Mouse (Mus musculus) CH12.LX (cell line): Measurements from ENCODE around the gene Cnn2. TPM values are rescaled to one million over a fixed set of nuclear protein-coding genes. Genes with fewer than 3 reads are reported as not detected.

ENCODE experiments used
- DNase-seq: peaks from one replicate; pipeline ENCODE4 v3.0.0-alpha.2; 2013; ENCODE audit errors: extremely low read depth
- H3K27ac ChIP-seq: 2 replicates; pipeline ENCODE4 v1.5.1; 2012; ENCODE audit warnings: low read depth, mild to moderate bottlenecking, control low read depth, moderate library complexity; ENCODE audit not compliant: insufficient read depth
- H3K27me3 ChIP-seq: replicated peaks from 2 replicates; pipeline ENCODE3; 2012; ENCODE audit warnings: inconsistent platforms
- H3K36me3 ChIP-seq, 2 experiments: replicated peaks in 1 of 2; 2 replicates each; pipeline versions ENCODE3 to v1.6.1; 2012; ENCODE audit warnings: inconsistent platforms in 1 of 2, low read length in 1 of 2, mild to moderate bottlenecking in 1 of 2, mixed read lengths in 1 of 2, moderate library complexity in 1 of 2; ENCODE audit not compliant: control insufficient read depth in 1 of 2, insufficient read depth in 1 of 2
- H3K4me1 ChIP-seq, 2 experiments: 2 replicates each; pipeline ENCODE4 v1.6.1; 2012; ENCODE audit warnings: inconsistent platforms in 1 of 2, moderate library complexity in 1 of 2; ENCODE audit not compliant: insufficient read depth in 2 of 2, control insufficient read depth in 1 of 2
- H3K4me2 ChIP-seq: 2 replicates; pipeline ENCODE4 v1.6.1; 2012; ENCODE audit warnings: low read depth, mild to moderate bottlenecking, control low read depth; ENCODE audit not compliant: poor library complexity, insufficient read depth, severe bottlenecking
- H3K4me3 ChIP-seq, 3 experiments: fragments of 150-350 bp in 1 of 3; sonication (generic) in 1 of 3; replicated peaks in 1 of 3; 2 replicates each; pipeline versions ENCODE3 to v1.5.1; 2011 to 2012; ENCODE audit warnings: low read depth in 2 of 3, low read length in 2 of 3, mild to moderate bottlenecking in 2 of 3, moderate library complexity in 2 of 3, control low read depth in 1 of 3, improper control_type of control experiment in 1 of 3, inconsistent platforms in 1 of 3, mixed read lengths in 1 of 3; ENCODE audit not compliant: poor library complexity in 1 of 3
- H3K79me2 ChIP-seq: replicated peaks from 2 replicates; pipeline ENCODE4 v1.6.1; 2012; ENCODE audit warnings: mild to moderate bottlenecking, moderate library complexity; ENCODE audit not compliant: control insufficient read depth, poor library complexity, insufficient read depth, severe bottlenecking; ENCODE audit errors: extremely low read depth
- H3K9ac ChIP-seq: 2 replicates; pipeline ENCODE4 v1.6.1; 2012; ENCODE audit warnings: low read depth, mild to moderate bottlenecking, control low read depth, moderate library complexity; ENCODE audit not compliant: insufficient read depth
- H3K9me3 ChIP-seq: replicated peaks from 2 replicates; pipeline ENCODE3; 2012; ENCODE audit warnings: low read length, inconsistent platforms, mixed read lengths
- BHLHE40 ChIP-seq: IDR thresholded peaks from 2 replicates; pipeline ENCODE4 v1.6.1; 2011; ENCODE audit warnings: mild to moderate bottlenecking, low read depth, low read length, improper control_type of control experiment
- CHD1 ChIP-seq: IDR thresholded peaks from 2 replicates; pipeline ENCODE4 v1.6.1; 2012; ENCODE audit warnings: low read depth, low read length, improper control_type of control experiment, inconsistent platforms
- CHD2 ChIP-seq: IDR thresholded peaks from 2 replicates; pipeline ENCODE4 v1.6.1; 2011; ENCODE audit warnings: low read length, improper control_type of control experiment
- CTCF ChIP-seq, 2 experiments: IDR thresholded peaks in 1 of 2; conservative IDR thresholded peaks in 1 of 2; 2 replicates each; pipeline ENCODE4 v1.5.1; 2011 to 2012; ENCODE audit warnings: low read depth in 2 of 2, low read length in 2 of 2, improper control_type of control experiment in 1 of 2, inconsistent platforms in 1 of 2, mild to moderate bottlenecking in 1 of 2, moderate library complexity in 1 of 2
- E2F4 ChIP-seq: IDR thresholded peaks from 2 replicates; pipeline ENCODE4 v1.6.1; 2011; ENCODE audit warnings: low read depth, low read length, improper control_type of control experiment; ENCODE audit not compliant: insufficient replicate concordance
- ELF1 ChIP-seq: IDR thresholded peaks from 2 replicates; pipeline ENCODE4 v1.6.1; 2014; ENCODE audit warnings: low read depth, mild to moderate bottlenecking, inconsistent platforms, low read length, improper control_type of control experiment
- EP300 ChIP-seq: IDR thresholded peaks from 2 replicates; pipeline ENCODE4 v1.6.1; 2011; ENCODE audit warnings: low read length, improper control_type of control experiment
- HCFC1 ChIP-seq: IDR thresholded peaks from 2 replicates; pipeline ENCODE4 v1.6.1; 2012; ENCODE audit warnings: low read depth, mild to moderate bottlenecking, inconsistent platforms, low read length, improper control_type of control experiment
- IRF4 ChIP-seq: IDR thresholded peaks from 2 replicates; pipeline ENCODE4 v1.6.1; 2014; ENCODE audit warnings: low read depth, mild to moderate bottlenecking, inconsistent platforms, low read length, improper control_type of control experiment
- JUND ChIP-seq: conservative IDR thresholded peaks from 2 replicates; pipeline ENCODE4 v1.6.1; 2011; ENCODE audit warnings: low read depth, low read length, improper control_type of control experiment
- MAFK ChIP-seq: IDR thresholded peaks from 2 replicates; pipeline ENCODE4 v1.6.1; 2011; ENCODE audit warnings: low read length, improper control_type of control experiment; ENCODE audit not compliant: insufficient replicate concordance
- MAX ChIP-seq: IDR thresholded peaks from 2 replicates; pipeline ENCODE4 v1.6.1; 2011; ENCODE audit warnings: low read length, improper control_type of control experiment
- MAZ ChIP-seq: IDR thresholded peaks from 2 replicates; pipeline ENCODE4 v1.6.1; 2012; ENCODE audit warnings: low read depth, mild to moderate bottlenecking, inconsistent platforms, low read length, improper control_type of control experiment, moderate library complexity
- NELFE ChIP-seq: IDR thresholded peaks from 2 replicates; pipeline ENCODE4 v1.6.1; 2011; ENCODE audit warnings: low read depth, low read length, improper control_type of control experiment
- NRF1 ChIP-seq: IDR thresholded peaks from 2 replicates; pipeline ENCODE4 v1.6.1; 2014; ENCODE audit warnings: low read depth, mild to moderate bottlenecking, inconsistent platforms, low read length, improper control_type of control experiment, moderate library complexity
- PAX5 ChIP-seq: IDR thresholded peaks from 2 replicates; pipeline ENCODE4 v1.6.1; 2012; ENCODE audit warnings: low read length, inconsistent platforms, mixed read lengths
- POLR2A ChIP-seq: IDR thresholded peaks from 2 replicates; pipeline ENCODE4 v1.6.1; 2011; ENCODE audit warnings: low read depth, mild to moderate bottlenecking, improper control_type of control experiment, low read length
- POLR2AphosphoS2 ChIP-seq: IDR thresholded peaks from 2 replicates; pipeline ENCODE4 v1.6.1; 2011; ENCODE audit warnings: low read depth, low read length, improper control_type of control experiment
- RAD21 ChIP-seq: IDR thresholded peaks from 2 replicates; pipeline ENCODE4 v1.6.1; 2011; ENCODE audit warnings: low read depth, mild to moderate bottlenecking, low read length, improper control_type of control experiment, moderate library complexity
- RCOR1 ChIP-seq: conservative IDR thresholded peaks from 2 replicates; pipeline ENCODE4 v1.6.1; 2012; ENCODE audit warnings: low read depth, mild to moderate bottlenecking, inconsistent platforms, low read length, improper control_type of control experiment
- SMC3 ChIP-seq: IDR thresholded peaks from 2 replicates; pipeline ENCODE4 v1.6.1; 2011; ENCODE audit warnings: low read depth, low read length, improper control_type of control experiment
- TBP ChIP-seq: conservative IDR thresholded peaks from 2 replicates; pipeline ENCODE4 v1.6.1; 2011; ENCODE audit warnings: low read depth, low read length, improper control_type of control experiment
- TCF12 ChIP-seq: IDR thresholded peaks from 2 replicates; pipeline ENCODE4 v1.6.1; 2014; ENCODE audit warnings: low read depth, mild to moderate bottlenecking, inconsistent platforms, low read length, improper control_type of control experiment
- UBTF ChIP-seq: IDR thresholded peaks from 2 replicates; pipeline ENCODE4 v1.6.1; 2012; ENCODE audit warnings: low read depth, mild to moderate bottlenecking, inconsistent platforms, low read length, improper control_type of control experiment, moderate library complexity
- USF2 ChIP-seq: conservative IDR thresholded peaks from 2 replicates; pipeline ENCODE4 v1.6.1; 2011; ENCODE audit warnings: low read depth, low read length, improper control_type of control experiment
- ZC3H11A ChIP-seq: IDR thresholded peaks from 2 replicates; pipeline ENCODE4 v1.6.1; 2012; ENCODE audit warnings: low read depth, mild to moderate bottlenecking, inconsistent platforms, low read length, improper control_type of control experiment
- ZMIZ1 ChIP-seq: IDR thresholded peaks from 2 replicates; pipeline ENCODE4 v1.6.1; 2012; ENCODE audit warnings: low read depth, mild to moderate bottlenecking, inconsistent platforms, low read length, improper control_type of control experiment
- dilution Hi-C: fragments of 300-500 bp; cut with MboI; formaldehyde crosslinking; loops from 2 replicates; pipeline ENCODE4 v1.14.3; 2020; ENCODE audit warnings: low sequenced_read_pairs; ENCODE audit not compliant: extremely low pct_unique_long_range_greater_than_20kb, extremely low pct_ligation_motif_present
- in situ Hi-C: fragments of 300-500 bp; cut with MboI; formaldehyde crosslinking; loops from 3 replicates; pipeline ENCODE4 v1.14.3; 2019; ENCODE audit warnings: low sequenced_read_pairs, low pct_ligation_motif_present, low pct_unique_long_range_greater_than_20kb, mixed read lengths
- polyA plus RNA-seq: library from polyadenylated mRNA; unstranded; fragments of >175 nt; gene quantifications from 2 replicates; pipeline ENCODE4 v1.2.1, GENCODE M21; 2012; ENCODE audit warnings: low read depth; ENCODE audit not compliant: insufficient read length
- total RNA-seq, 2 experiments: library from RNA; depleted of rRNA; stranded (reverse); fragments of 300-350 nt in 1 of 2; fragments of >200 nt in 1 of 2; gene quantifications; 2 replicates each; pipeline ENCODE4 v1.2.3; 2012 to 2014

Gene Cnn2
- total and polyA plus RNA-seq, 3 experiments = 26.9 to 62.7 (median 49.0) TPM

- no peak for TF ChIP-seq CHD2
- TF ChIP-seq SMC3 = no peak
- no peak for TF ChIP-seq ZC3H11A
- TF ChIP-seq MAFK = peak; percentile 93
- no peak for TF ChIP-seq PAX5
- no peak for TF ChIP-seq CHD1
- peak; percentile 66 for TF ChIP-seq NRF1
These were observed 2.8 kb upstream of the Cnn2 start (continued) for GRCm38 (mm10) chr10:79985334-79986231.

GRCm38 (mm10) chr10:79986232-79986878 is 2.0 kb upstream of the Cnn2 start:
- H3K9ac ChIP-seq = peak overlapping the region; percentile 68
- peaks cover 6 to 21% of the 10 kb centered on the region in 2 experiments for H3K36me3 ChIP-seq
- no peak for TF ChIP-seq JUND
- peak; percentile 72; the same call in 1 of the 2 replicates for TF ChIP-seq CHD1
- peak; percentile 24; the same call in 1 of the 2 replicates for TF ChIP-seq EP300
- H3K4me2 ChIP-seq = peak overlapping the region; percentile 81
- peaks cover 21 to 58% of the 10 kb centered on the region in 2 experiments for H3K4me1 ChIP-seq
- in situ Hi-C loops = loop anchor here (5.0 kb wide), 2 partner anchors 126 to 156 kb away; partner anchors contain the start of gene Cbarp
- H3K27ac ChIP-seq = peak overlapping the region; percentile 94
- dilution Hi-C loops = no loop called here
- peaks cover 6% of the 10 kb centered on the region for H3K9me3 ChIP-seq
- peaks cover 3% of the 10 kb centered on the region for H3K27me3 ChIP-seq
- no peak for DNase-seq
- H3K79me2 ChIP-seq = peaks cover 25% of the 10 kb centered on the region
- H3K4me3 ChIP-seq = peak overlapping the region; percentile 50 to 89 (median 68)

- in situ Hi-C loops = loop anchor here (5.0 kb wide), 2 partner anchors 125 to 155 kb away; partner anchors contain the start of gene Cbarp
- H3K36me3 ChIP-seq = peaks cover 3 to 20% of the 10 kb centered on the region in 2 experiments
- 0 out of 2 replicates have a peak overlapping the region, but pooled peaks have one; percentile 26 for H3K27ac ChIP-seq
- dilution Hi-C loops = no loop called here
- peaks cover 9% of the 10 kb centered on the region for H3K9me3 ChIP-seq
- peak overlapping the region; percentile 68 for H3K9ac ChIP-seq
- H3K4me1 ChIP-seq = peaks cover 16 to 52% of the 10 kb centered on the region in 2 experiments
- DNase-seq = peak; percentile 89
- H3K4me3 ChIP-seq = peak overlapping the region in 2 of 3 experiments; percentile 0 to 89
- H3K79me2 ChIP-seq = peaks cover 19% of the 10 kb centered on the region
- H3K27me3 ChIP-seq = peaks cover 3% of the 10 kb centered on the region
- H3K4me2 ChIP-seq = peak overlapping the region; percentile 81
- no peak for TF ChIP-seq CHD1
- no peak for TF ChIP-seq IRF4
- TF ChIP-seq CTCF (conservative IDR thresholded peaks at IDR 0.05 in 1 of 2, IDR thresholded peaks at IDR 0.05 in 1 of 2; ENCODE audit: low read depth in 2 of 2, low read length in 2 of 2) = peak; percentile 71 to 91
- no peak for TF ChIP-seq MAFK
- no peak for TF ChIP-seq POLR2AphosphoS2
- no peak for TF ChIP-seq RCOR1
- no peak for TF ChIP-seq UBTF
- TF ChIP-seq NELFE = no peak
- no peak for TF ChIP-seq ZMIZ1
- peak; percentile 70 for TF ChIP-seq NRF1
- no peak for TF ChIP-seq PAX5
- no peak for TF ChIP-seq TCF12
- TF ChIP-seq HCFC1 = no peak
- TF ChIP-seq POLR2A = 0 out of 2 replicates have a peak, but pooled peaks have one; percentile 15
- TF ChIP-seq RAD21 = peak; percentile 65
- no peak for TF ChIP-seq MAZ
- TF ChIP-seq MAX = no peak
- TF ChIP-seq BHLHE40 = no peak
- TF ChIP-seq E2F4 = 0 out of 2 replicates have a peak, but pooled peaks have one; percentile 19
- TF ChIP-seq ELF1 = no peak
- no peak for TF ChIP-seq ZC3H11A
- TF ChIP-seq USF2 = no peak
- TF ChIP-seq TBP = no peak
These were observed 1.4 kb upstream of the Cnn2 start for GRCm38 (mm10) chr10:79986963-79987362.
